Mouse (Mus musculus) neural tube, embryonic 11.5 days (tissue): ENCODE results near the gene Acta2. TPM values are rescaled to one million over a fixed set of nuclear protein-coding genes. Genes with fewer than 3 reads are reported as not detected.
"Not testable (repeated sequence)": the region's sequence is repeated elsewhere in the genome, so short reads cannot be mapped to it uniquely, and the experiment has no call there.

Source experiments
- ATAC-seq: fragments of 200-750 bp; cut with Nextera tagmentation; 2 replicates; pipeline ENCODE4 v1.8.0; 2017; ENCODE audit warnings: moderate number of reproducible peaks, mild to moderate bottlenecking, moderate TSS enrichment, moderate library complexity; ENCODE audit not compliant: insufficient read depth, low FRiP score, low TSS enrichment
- DNase-seq: peaks from one replicate; pipeline ENCODE4 v3.0.0-alpha.2; 2015; ENCODE audit warnings: low spot score
- H3K27ac ChIP-seq: fragments of 300-500 bp; sonication (generic); 2 replicates; pipeline ENCODE4 v1.5.1; 2014; ENCODE audit warnings: low read depth, mild to moderate bottlenecking, low read length
- H3K27me3 ChIP-seq: fragments of 300-500 bp; sonication (generic); 2 replicates; pipeline ENCODE4 v1.6.1; 2014; ENCODE audit warnings: mild to moderate bottlenecking, low read length, mixed read lengths; ENCODE audit not compliant: control insufficient read depth, insufficient read depth
- H3K36me3 ChIP-seq: fragments of 300-500 bp; sonication (generic); 2 replicates; pipeline ENCODE4 v1.6.1; 2014; ENCODE audit warnings: mild to moderate bottlenecking, low read length, moderate library complexity, mixed read lengths; ENCODE audit not compliant: control insufficient read depth, insufficient read depth
- H3K4me1 ChIP-seq: fragments of 300-500 bp; sonication (generic); 2 replicates; pipeline ENCODE4 v1.6.1; 2014; ENCODE audit warnings: low read length, mixed read lengths; ENCODE audit not compliant: control insufficient read depth, insufficient read depth
- H3K4me2 ChIP-seq: fragments of 300-500 bp; sonication (generic); 2 replicates; pipeline ENCODE4 v1.6.1; 2014; ENCODE audit warnings: low read depth, mild to moderate bottlenecking, moderate library complexity
- H3K4me3 ChIP-seq: fragments of 300-500 bp; sonication (generic); 2 replicates; pipeline ENCODE4 v1.5.1; 2014; ENCODE audit warnings: low read depth, low read length
- H3K9ac ChIP-seq: fragments of 300-500 bp; sonication (generic); 2 replicates; pipeline ENCODE4 v1.6.1; 2014; ENCODE audit warnings: mild to moderate bottlenecking, low read length
- H3K9me3 ChIP-seq: fragments of 300-500 bp; sonication (generic); 2 replicates; pipeline ENCODE4 v1.6.1; 2016; ENCODE audit warnings: low read length; ENCODE audit not compliant: control insufficient read depth
- WGBS: fragments of 180-500 bp; shearing (Covaris S2); extraction: QIAGEN DNeasy Blood & Tissue Kit; methylation state at CpG from one replicate; pipeline ENCODE4 v1.1.7; 2014; 5-methylcytosine and 5-hydroxymethylcytosine counted together
- polyA plus RNA-seq: library from polyadenylated mRNA; unstranded; fragments of >200 nt; fragmentation: Nextera tagmentation; extraction: Ambion mirVana; gene quantifications from 2 replicates; pipeline ENCODE4 v1.2.1, GENCODE M21; 2014

Acta2 gene
- polyA plus RNA-seq, 1 experiment from 2014 or later, result 62.3 TPM

- no peaks in the 10 kb centered on the region for H3K36me3 ChIP-seq
- H3K27ac ChIP-seq, result no peak overlapping the region
- DNase-seq (no peak), ATAC-seq (no peak)
- H3K9ac ChIP-seq, result no peak overlapping the region
- 80% methylated on average over 8 of the region's 8 CpGs for WGBS
- H3K4me1 ChIP-seq, result no peaks in the 10 kb centered on the region
- H3K4me3 ChIP-seq, result no peak overlapping the region
- no peaks in the 10 kb centered on the region for H3K27me3 ChIP-seq
- no peaks in the 10 kb centered on the region for H3K9me3 ChIP-seq
- no peak overlapping the region for H3K4me2 ChIP-seq
Measured at GRCm38 (mm10) chr19:34209930-34210581, 45.3 kb downstream of the Acta2 start.

- Histone ChIP-seq H3K27me3 (no peaks in the 10 kb centered on the region), H3K9me3 (no peaks in the 10 kb centered on the region), H3K4me2 (no peak overlapping the region), H3K27ac (no peak overlapping the region), H3K4me1 (no peaks in the 10 kb centered on the region), H3K9ac (no peak overlapping the region), H3K4me3 (no peak overlapping the region), H3K36me3 (no peaks in the 10 kb centered on the region)
- 73% methylated on average over 3 of the region's 3 CpGs for WGBS
- DNase-seq, result no peak
- ATAC-seq, result no peak
Measured at GRCm38 (mm10) chr19:34209031-34209430, 46.4 kb downstream of the Acta2 start.

GRCm38 (mm10) chr19:34206760-34207440, 48.5 kb downstream of the Acta2 start:
- Histone ChIP-seq H3K27ac (no peak overlapping the region), H3K27me3 (no peaks in the 10 kb centered on the region), H3K4me2 (no peak overlapping the region), H3K9ac (no peak overlapping the region), H3K4me3 (no peak overlapping the region), H3K9me3 (no peaks in the 10 kb centered on the region), H3K4me1 (no peaks in the 10 kb centered on the region), H3K36me3 (no peaks in the 10 kb centered on the region)
- ATAC-seq, result no peak
- WGBS, result 92% methylated on average over 8 of the region's 8 CpGs
- no peak for DNase-seq

DNA sequence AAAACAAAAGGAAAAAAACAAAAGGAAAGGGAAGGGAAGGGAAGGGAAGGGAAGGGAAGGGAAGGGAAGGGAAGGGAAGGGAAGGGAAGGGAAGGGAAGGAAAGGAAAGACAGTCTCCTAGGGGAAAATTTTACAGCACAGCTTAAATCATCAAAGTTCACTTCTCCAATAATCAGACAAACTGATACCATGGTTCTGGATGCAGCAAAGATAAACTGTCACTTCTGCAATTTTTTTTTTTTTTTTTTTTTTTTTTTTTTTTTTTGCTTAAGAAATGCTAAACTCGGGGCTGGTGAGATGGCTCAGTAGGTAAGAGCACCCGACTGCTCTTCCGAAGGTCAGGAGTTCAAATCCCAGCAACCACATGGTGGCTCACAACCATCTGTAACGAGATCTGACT, 49.3 kb downstream of the Acta2 start:
- not testable (repeated sequence) for DNase-seq, H3K4me1 ChIP-seq, H3K27ac ChIP-seq, H3K9me3 ChIP-seq, H3K36me3 ChIP-seq, ATAC-seq, H3K9ac ChIP-seq, H3K4me3 ChIP-seq, H3K27me3 ChIP-seq, H3K4me2 ChIP-seq
- WGBS, result 78% methylated on average over 4 of the region's 4 CpGs

DNA sequence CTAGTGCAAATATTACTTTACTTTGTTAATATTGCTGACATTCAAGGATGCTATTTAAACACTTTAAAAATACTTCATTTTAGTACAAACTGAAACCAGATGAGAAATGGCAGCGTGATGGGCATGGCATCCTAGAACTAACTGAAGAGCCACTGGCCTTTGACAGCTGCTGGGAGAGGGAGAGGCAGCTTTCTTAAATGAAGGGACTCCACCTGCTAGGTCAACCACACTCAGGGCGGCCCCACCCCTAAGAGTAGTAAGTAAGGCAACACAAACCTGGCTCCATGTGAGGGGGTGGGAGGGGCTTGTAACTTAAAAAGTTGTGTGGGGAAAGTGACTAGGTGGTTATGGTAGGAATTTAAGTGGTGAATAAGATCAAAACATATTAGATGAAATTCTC, 52.7 kb downstream of the Acta2 start:
- no peak for DNase-seq
- Histone ChIP-seq H3K9ac (no peak overlapping the region), H3K27me3 (no peaks in the 10 kb centered on the region), H3K4me3 (no peak overlapping the region), H3K4me2 (no peak overlapping the region), H3K4me1 (no peaks in the 10 kb centered on the region), H3K36me3 (no peaks in the 10 kb centered on the region), H3K27ac (no peak overlapping the region), H3K9me3 (no peaks in the 10 kb centered on the region)
- WGBS, result 84% methylated on average over 2 of the region's 2 CpGs
- ATAC-seq, result no peak

GRCm38 (mm10) chr19:34199488-34199887, 55.9 kb downstream of the Acta2 start:
- Histone ChIP-seq H3K36me3 (no peaks in the 10 kb centered on the region), H3K4me2 (no peak overlapping the region), H3K9me3 (no peaks in the 10 kb centered on the region), H3K4me1 (no peaks in the 10 kb centered on the region), H3K27me3 (no peaks in the 10 kb centered on the region), H3K9ac (no peak overlapping the region), H3K27ac (no peak overlapping the region), H3K4me3 (no peak overlapping the region)
- WGBS, result 74% methylated on average over 2 of the region's 2 CpGs
- no peak for DNase-seq
- no peak for ATAC-seq

GRCm38 (mm10) chr19:34198901-34199300, 56.5 kb downstream of the Acta2 start:
- Histone ChIP-seq H3K4me3 (no peak overlapping the region), H3K27me3 (no peaks in the 10 kb centered on the region), H3K4me2 (no peak overlapping the region), H3K36me3 (no peaks in the 10 kb centered on the region), H3K27ac (no peak overlapping the region), H3K9ac (no peak overlapping the region), H3K4me1 (no peaks in the 10 kb centered on the region), H3K9me3 (no peaks in the 10 kb centered on the region)
- DNase-seq (no peak), ATAC-seq (no peak)
- WGBS, result 87% methylated on average over 4 of the region's 4 CpGs

DNA sequence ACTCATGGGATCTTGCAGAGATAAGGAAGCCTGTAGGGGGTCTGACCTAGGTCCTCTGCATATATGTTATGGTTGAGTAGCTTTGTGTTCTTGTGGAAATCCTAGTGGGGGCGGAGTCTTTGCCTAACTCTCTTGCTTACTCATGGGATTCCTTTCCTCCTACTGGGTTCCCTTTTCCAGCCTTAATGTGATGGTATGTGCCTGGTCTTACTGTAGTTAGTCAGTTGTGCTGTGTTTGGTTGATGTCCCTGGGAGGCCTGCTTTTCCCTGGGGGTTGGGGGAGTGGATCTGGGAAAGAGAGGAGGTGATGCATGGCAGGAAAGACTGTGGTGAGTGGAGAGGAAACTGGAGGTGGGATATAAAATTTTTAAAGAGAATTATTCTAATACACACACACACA, 57.3 kb downstream of the Acta2 start:
- WGBS, result 86% methylated on average over 1 of the region's 1 CpGs
- Histone ChIP-seq H3K9me3 (no peaks in the 10 kb centered on the region), H3K4me2 (no peak overlapping the region), H3K4me3 (no peak overlapping the region), H3K36me3 (no peaks in the 10 kb centered on the region), H3K27ac (no peak overlapping the region), H3K9ac (no peak overlapping the region), H3K27me3 (no peaks in the 10 kb centered on the region), H3K4me1 (no peaks in the 10 kb centered on the region)
- DNase-seq (no peak), ATAC-seq (no peak)

GRCm38 (mm10) chr19:34195031-34195430, 60.4 kb downstream of the Acta2 start:
- no peaks in the 10 kb centered on the region for H3K4me1 ChIP-seq
- H3K27ac ChIP-seq, result no peak overlapping the region
- no peaks in the 10 kb centered on the region for H3K9me3 ChIP-seq
- no peak overlapping the region for H3K4me3 ChIP-seq
- DNase-seq, result no peak
- ATAC-seq, result no peak
- H3K27me3 ChIP-seq, result 0 out of 2 replicates have a peak, but pooled peaks cover 2% of the 10 kb centered on the region
- 65% methylated on average over 2 of the region's 2 CpGs for WGBS
- no peak overlapping the region for H3K9ac ChIP-seq
- no peaks in the 10 kb centered on the region for H3K36me3 ChIP-seq
- H3K4me2 ChIP-seq, result no peak overlapping the region
